Mouse (Mus musculus) brain, adult 2 months (tissue): ENCODE measurements around the gene B130006D01Rik.

Experiments
- DNase-seq: peaks from one replicate; pipeline ENCODE4 v3.0.0; 2011; ENCODE audit warnings: low read depth, low spot score

B130006D01Rik gene

DNA sequence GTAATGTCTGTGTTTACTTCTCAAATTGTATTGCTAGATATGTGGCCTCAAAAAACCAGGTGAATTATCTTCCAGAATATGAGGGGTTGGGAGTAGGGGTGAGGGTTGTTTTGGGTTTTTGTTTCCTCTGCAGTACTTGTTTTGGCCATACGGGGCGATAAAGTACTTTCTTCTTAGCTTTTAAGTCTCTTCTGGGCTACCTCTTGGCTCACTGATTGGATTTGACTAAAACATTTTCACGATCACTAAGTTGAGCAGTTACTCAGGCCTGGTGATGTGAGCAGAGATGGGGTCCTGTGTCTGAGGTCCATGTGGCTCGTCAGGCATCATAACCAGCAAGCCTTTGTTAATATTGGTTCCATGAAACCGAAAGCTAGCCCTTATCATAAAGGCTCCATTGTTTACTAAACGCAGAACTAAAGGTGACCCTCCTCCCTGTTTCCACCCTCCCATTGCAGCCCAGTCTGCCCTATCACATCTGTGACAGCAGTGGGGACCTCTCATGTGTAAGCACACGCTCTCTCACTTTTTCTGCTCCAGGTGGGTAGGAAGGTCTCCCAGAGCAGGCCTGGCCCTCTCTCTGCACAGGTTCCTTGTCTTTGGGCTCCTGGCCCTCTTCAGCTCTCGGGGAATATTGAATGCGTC lies 47.5 kb downstream of the B130006D01Rik start:
- DNase-seq, result peak; percentile 35

DNA sequence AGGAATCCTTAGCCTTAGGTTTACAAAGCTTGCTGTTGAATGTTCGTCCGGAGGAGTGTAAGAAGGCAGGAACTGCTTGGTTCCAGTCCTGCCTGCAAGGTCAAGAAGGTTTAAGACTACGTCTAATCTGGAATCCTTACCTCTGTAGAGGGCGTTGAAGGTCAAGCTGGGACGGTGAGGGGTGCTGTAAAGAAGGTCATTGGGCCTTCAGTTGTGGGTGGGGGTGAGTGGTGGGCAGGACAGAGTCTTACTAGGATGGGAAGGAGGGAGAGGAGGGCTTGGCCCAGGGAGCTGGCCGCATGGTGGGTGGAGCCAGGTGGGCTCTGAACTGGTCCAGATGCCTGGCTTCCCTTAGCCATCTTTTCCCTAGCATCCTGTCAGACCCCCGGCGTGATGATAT lies 48.3 kb downstream of the B130006D01Rik start:
- DNase-seq, result no peak

DNA sequence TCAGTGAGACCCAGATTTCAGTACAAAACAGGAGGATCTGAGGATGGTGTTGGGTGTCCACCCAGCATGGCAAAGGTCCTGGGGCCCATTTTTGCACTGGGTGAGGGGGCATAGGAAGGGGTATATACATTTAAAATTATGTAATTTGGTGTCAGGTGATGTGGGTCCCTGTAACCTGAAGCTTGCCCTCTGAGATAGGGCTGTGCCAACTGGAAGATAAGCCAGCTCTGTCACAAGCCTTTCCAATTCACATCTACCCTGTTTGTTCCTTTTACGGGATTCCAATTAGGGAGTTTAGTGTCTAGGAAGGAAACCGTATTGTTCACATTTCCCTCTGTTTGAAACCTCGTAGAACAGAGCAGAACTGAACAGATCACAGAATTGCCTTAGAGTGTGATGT lies 49.9 kb downstream of the B130006D01Rik start:
- no peak for DNase-seq
